Mouse (Mus musculus) adrenal gland, postnatal 10 days (tissue): Measurements from ENCODE around the gene Aff3. TPM values are rescaled to one million over a fixed set of nuclear protein-coding genes. Genes with fewer than 3 reads are reported as not detected.
"Not testable (repeated sequence)": the region's sequence is repeated elsewhere in the genome, so short reads cannot be mapped to it uniquely, and the experiment has no call there.

Source experiments
- DNase-seq: peaks from one replicate; pipeline ENCODE4 v3.0.0; 2021; ENCODE audit warnings: mixed read lengths
- total RNA-seq, 2 experiments: library from RNA; stranded (reverse); gene quantifications; 2 replicates each; pipeline ENCODE4 v1.2.3; 2021

The Aff3 gene
- total RNA-seq, 2 experiments from 2014 or later = 7.0 to 9.8 TPM

- DNase-seq = no peak
These were observed 227.1 kb downstream of the Aff3 start for GRCm38 (mm10) chr1:38437671-38438070.

GRCm38 (mm10) chr1:38436471-38437340 lies 228.0 kb downstream of the Aff3 start:
- DNase-seq = no peak

- not testable (repeated sequence) for DNase-seq
These were observed 234.4 kb downstream of the Aff3 start for GRCm38 (mm10) chr1:38430311-38430710.

GRCm38 (mm10) chr1:38428708-38429683 lies 235.8 kb downstream of the Aff3 start:
- no peak for DNase-seq

GRCm38 (mm10) chr1:38422921-38423320 lies 241.8 kb downstream of the Aff3 start:
- DNase-seq = no peak

GRCm38 (mm10) chr1:38419331-38419730 lies 245.4 kb downstream of the Aff3 start:
- no peak for DNase-seq

- DNase-seq = no peak
These were observed 246.3 kb downstream of the Aff3 start for GRCm38 (mm10) chr1:38418181-38419032.

GRCm38 (mm10) chr1:38417196-38417595 lies 247.6 kb downstream of the Aff3 start:
- no peak for DNase-seq

GRCm38 (mm10) chr1:38415511-38415910 lies 249.2 kb downstream of the Aff3 start:
- DNase-seq = no peak

- DNase-seq = no peak
These were observed 253.6 kb downstream of the Aff3 start for GRCm38 (mm10) chr1:38411106-38411505.

GRCm38 (mm10) chr1:38410457-38410856 lies 254.3 kb downstream of the Aff3 start:
- no peak for DNase-seq

GRCm38 (mm10) chr1:38408241-38408640 lies 256.5 kb downstream of the Aff3 start:
- no peak for DNase-seq

- no peak for DNase-seq
These were observed 261.0 kb downstream of the Aff3 start for GRCm38 (mm10) chr1:38403781-38404180.

GRCm38 (mm10) chr1:38401856-38402255 lies 262.9 kb downstream of the Aff3 start:
- no peak for DNase-seq

- no peak for DNase-seq
These were observed 265.5 kb downstream of the Aff3 start for GRCm38 (mm10) chr1:38399269-38399668.

GRCm38 (mm10) chr1:38398566-38398965 lies 266.2 kb downstream of the Aff3 start:
- peak; percentile 67 for DNase-seq

GRCm38 (mm10) chr1:38395194-38395681 lies 269.5 kb downstream of the Aff3 start:
- DNase-seq = no peak

- no peak for DNase-seq
These were observed 270.3 kb downstream of the Aff3 start for GRCm38 (mm10) chr1:38394493-38394892.

GRCm38 (mm10) chr1:38393516-38393915 lies 271.2 kb downstream of the Aff3 start:
- no peak for DNase-seq

- DNase-seq = peak; percentile 83
These were observed 271.8 kb downstream of the Aff3 start for GRCm38 (mm10) chr1:38392928-38393327.

GRCm38 (mm10) chr1:38390886-38391249 lies 273.9 kb downstream of the Aff3 start:
- DNase-seq = no peak
